Mouse (Mus musculus) adrenal gland, adult 2 months (tissue): Measurements from ENCODE around the gene Adamts12. TPM values are rescaled to one million over a fixed set of nuclear protein-coding genes. Genes with fewer than 3 reads are reported as not detected.
A peak's percentile ranks its signal among the peaks of the same experiment; 100 is the strongest.

Source experiments
- DNase-seq: peaks from one replicate; pipeline ENCODE4 v3.0.0; 2021
- long read RNA-seq: library from polyadenylated mRNA; stranded (forward); transcript quantifications from one replicate; pipeline ENCODE4 v2.0.0, GENCODE M21; 2021
- polyA plus RNA-seq: library from polyadenylated mRNA; depleted of rRNA; stranded (reverse); fragments of >200 nt; gene quantifications from 2 replicates; pipeline ENCODE4 v1.2.3, GENCODE M21; 2012; rRNA removed
- total RNA-seq, 2 experiments: library from RNA; stranded (reverse); gene quantifications; 2 replicates each; pipeline ENCODE4 v1.2.3; 2021

The Adamts12 gene
- total RNA-seq, result 1 to 10 TPM; 3.8 to 4.0 TPM
- 0.40 and 0.48 TPM in 2 replicates for polyA plus RNA-seq
- long read RNA-seq, partial matches to known transcripts, result 0 of 1 reads
- long read RNA-seq, other reads (novel, unspliced or antisense), result 1 of 1 reads

GRCm38 (mm10) chr15:11064558-11065411 lies at the start of gene Adamts12:
Gene Adamts12 (plus strand): TSS chr15:11064790.
- peak; percentile 75 for DNase-seq

GRCm38 (mm10) chr15:11014931-11015330 lies 49.7 kb upstream of the Adamts12 start:
- DNase-seq, result no peak

GRCm38 (mm10) chr15:11026801-11027561 lies 37.6 kb upstream of the Adamts12 start:
- DNase-seq, result no peak

DNA sequence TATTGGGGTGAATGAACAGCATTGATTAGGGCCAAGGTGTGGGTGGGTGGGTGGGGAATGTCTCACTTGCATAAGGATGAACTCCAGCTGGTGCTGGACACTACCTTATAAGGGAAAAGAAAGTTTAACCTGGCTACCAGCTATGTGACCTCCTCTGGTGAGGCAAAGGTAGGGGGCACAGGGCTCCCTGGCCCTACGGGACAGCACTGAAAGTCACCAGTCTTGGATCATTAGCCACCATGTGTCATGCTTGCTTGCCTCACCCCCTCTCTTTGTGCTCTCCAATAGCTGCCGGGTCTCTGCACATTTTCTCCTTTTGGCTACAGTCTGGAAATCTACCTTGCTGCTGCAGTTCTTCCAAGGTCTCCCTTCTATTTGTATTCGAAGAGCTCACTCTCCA lies 34.4 kb upstream of the Adamts12 start:
- DNase-seq, result no peak

GRCm38 (mm10) chr15:11035947-11036474 lies 28.6 kb upstream of the Adamts12 start:
- peak; percentile 3 for DNase-seq

- peak; percentile 7 for DNase-seq
These were observed 27.8 kb upstream of the Adamts12 start for GRCm38 (mm10) chr15:11036535-11037375.

GRCm38 (mm10) chr15:11037376-11037695 lies 27.3 kb upstream of the Adamts12 start:
- no peak for DNase-seq

DNA sequence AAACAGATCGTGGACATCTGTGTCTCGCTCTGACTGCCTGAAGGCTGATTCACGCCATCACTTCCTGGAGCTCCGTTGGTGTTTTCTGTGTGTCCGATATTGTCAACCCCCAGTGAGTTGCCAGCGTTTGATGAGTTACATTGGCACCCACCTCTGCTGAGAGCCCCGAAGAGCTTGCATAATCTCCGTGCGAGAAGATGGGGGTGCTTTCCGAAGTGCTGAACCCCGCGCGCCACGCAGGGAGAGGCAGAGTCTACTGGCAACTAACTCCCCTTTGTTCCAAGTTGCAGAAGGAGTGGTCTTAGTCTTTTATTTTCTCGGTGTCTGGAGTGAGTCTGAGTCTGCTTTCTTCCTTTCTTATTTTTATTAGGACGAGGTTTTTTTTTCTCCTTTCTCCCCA lies 26.9 kb upstream of the Adamts12 start, which contains the start of gene Rxfp3:
Gene Rxfp3 (minus strand): TSS at position 281 of the 400 bp plus-strand sequence.
- no peak for DNase-seq

- DNase-seq, result peak; percentile 19
These were observed 26.1 kb upstream of the Adamts12 start for GRCm38 (mm10) chr15:11038476-11038875.

DNA sequence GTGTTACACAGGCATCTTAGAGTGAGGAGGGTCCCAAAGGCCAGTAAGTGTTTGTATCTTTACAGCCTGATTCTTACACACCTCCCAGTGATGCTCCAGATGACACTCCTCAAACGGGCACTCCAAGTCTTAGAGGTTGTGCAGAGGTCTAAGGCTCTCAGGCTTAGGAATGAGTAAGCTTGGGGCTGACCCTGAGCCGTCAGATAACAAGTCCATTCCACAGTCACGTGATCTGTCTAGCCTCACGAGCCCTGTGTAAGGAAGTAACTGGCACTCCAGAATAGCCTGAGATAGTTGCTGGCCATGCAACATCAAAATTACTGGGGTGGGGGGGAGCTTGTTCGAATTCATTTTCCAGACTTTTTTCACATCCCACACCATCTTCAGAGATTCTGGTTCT lies 24.5 kb upstream of the Adamts12 start:
- peak; percentile 26 for DNase-seq

GRCm38 (mm10) chr15:11041229-11041628 lies 23.4 kb upstream of the Adamts12 start:
- DNase-seq, result no peak

DNA sequence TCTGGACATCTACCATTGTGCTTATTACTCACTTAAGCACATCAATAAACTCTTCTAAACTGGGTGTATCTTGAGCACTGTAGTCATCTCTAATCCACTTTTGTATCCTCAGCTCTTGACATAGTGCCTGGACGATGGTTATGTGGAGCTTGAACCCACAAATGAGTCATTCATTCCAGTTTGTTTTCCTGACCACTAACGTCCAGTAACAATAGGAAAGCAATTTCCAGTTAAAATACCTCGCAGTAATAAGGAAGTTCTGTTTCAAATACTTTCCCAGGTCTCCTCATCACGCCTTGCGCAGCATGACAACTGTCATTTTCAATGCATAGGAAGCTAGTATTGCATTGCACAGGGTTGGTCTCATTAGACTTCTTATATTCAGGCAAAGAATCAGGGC lies 21.8 kb upstream of the Adamts12 start:
- DNase-seq, result no peak

DNA sequence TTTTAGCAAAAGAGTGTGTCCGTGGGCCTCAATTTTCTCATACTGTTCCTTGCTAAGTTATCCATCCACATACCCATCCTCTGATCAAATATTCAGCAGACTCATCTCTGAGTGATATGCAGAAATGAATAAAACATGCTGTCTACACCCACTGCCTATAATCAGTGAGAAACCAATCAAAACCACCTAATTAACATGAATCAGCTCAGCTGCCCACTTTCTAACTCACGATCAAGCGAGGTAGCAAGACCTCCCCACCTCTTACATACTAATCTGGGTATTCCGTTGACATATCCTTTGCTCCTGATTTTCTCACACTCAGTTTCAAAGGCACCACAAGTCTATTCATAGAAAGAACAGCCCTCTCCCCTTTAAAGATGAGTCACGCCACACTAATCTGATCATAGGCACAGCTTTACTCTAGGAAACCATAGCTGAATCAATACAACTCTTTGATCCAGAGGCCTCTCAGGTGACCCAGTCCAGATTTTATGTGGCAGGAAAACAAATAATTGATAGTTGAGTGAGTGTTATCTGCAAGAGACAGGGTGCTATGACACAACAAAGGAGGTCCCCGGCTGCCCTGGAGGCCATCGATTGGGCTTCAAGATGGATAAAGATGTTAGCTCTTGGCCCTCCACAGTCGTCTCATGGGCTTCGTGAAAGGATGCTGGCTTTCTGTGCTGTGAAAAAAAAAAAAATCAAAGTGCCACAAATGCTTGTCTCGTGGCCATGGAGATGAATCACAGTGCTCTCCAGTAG lies 10.7 kb upstream of the Adamts12 start:
- no peak for DNase-seq

DNA sequence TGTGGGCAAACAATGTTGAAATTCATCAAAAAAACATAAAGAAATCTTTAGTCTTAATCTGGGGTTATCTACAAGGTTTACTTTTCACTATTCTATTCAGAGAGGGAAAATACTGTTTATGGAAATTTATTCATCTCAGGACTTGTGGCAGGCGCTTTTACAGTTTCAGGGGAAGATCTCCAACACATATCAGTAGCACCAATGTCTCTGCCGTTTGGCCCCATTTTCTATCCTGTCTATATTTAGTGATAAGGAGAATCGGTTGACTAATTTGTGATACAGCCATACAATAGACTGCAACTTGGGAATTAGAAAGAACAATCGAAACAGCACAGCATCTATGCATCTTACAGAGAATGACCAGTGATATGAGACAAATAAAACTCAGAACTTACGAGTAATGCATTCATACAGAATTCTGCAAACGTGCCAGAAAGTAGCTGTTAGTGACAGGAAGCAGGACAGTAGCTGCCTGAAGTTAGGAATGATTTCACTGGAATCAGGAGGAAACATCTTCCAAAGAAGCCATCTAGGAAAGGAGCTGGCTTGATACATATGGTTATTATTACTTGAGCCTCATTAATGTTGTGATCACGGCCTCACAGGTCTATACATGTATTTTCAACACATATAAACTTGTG lies 10.0 kb upstream of the Adamts12 start:
- DNase-seq, result no peak

DNA sequence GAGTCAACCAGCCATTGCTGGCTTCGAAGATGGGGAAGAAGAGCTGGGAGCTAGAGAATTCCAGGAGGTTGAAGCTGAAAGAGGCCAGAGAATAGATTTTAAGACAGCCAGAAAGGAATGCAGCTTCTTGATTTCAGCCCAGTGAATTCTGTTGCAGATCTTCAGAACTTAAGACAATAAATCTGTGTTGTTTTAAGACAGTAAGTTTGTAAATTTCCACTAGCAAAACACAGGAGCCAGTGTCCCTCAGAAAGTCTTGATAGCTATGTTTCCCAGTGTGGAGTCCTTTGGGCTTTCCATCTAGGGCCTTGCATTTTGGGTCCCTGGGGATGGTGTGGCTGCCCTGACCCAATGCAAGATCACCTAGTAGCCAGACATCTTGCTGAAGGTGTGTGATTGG lies 1.7 kb upstream of the Adamts12 start:
- no peak for DNase-seq

DNA sequence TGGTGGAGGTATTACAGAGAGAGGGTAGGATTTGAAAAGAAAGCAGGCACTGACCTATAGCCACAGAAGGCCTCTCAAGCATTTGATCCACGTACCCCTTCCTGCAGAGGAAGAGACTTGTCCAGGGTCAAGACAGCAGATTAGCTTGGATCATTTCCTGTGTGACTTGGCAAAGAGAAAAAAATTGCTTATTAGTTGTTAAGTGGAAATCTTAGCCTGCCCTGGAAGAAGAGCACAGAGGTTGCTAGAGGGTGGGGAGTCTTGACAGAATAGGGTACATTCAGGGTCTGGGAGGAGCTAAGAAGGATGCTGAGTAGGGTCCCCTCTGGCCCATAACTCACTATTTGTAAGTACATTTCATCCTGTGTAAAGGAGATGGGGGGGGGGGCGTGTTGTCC lies 431 bp upstream of the Adamts12 start:
- no peak for DNase-seq

DNA sequence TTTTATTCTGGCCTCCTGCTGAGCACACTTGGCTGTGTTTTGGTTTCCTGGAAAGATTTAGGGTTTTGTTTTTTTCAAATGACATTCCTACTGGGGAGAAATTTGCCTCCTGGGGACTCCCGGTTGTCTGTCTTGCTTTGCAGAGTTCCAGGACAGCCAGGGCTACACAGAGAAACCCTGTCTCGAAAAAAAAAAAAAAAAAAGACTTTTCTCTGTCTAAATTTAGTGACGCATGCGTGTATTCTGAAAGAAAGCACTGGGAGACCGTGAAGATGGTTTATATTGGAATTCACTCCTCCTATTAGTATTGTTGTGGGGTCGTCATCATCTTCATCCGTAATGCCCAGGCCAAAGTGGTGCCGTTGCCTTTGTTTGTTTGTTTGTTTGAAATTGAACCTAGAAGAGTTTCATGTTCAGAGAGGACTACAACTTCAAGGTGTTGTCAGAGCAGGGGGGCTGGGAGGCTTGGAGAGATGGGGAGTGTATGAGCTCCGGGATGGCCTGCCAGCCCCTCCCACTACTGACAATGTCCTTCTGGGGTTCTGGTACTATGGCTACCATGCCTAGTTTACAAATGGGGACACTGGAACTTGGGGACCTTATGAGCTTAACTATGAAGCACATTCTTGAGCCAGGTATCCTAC lies 1.1 kb downstream of the Adamts12 start:
- DNase-seq, result no peak

- no peak for DNase-seq
These were observed 1.7 kb downstream of the Adamts12 start for GRCm38 (mm10) chr15:11066299-11066698.

- DNase-seq, result no peak
These were observed 3.3 kb downstream of the Adamts12 start for GRCm38 (mm10) chr15:11067891-11068290.
